ENCODE assay signal across 14 mouse cellular contexts in the genomic region with DNA sequence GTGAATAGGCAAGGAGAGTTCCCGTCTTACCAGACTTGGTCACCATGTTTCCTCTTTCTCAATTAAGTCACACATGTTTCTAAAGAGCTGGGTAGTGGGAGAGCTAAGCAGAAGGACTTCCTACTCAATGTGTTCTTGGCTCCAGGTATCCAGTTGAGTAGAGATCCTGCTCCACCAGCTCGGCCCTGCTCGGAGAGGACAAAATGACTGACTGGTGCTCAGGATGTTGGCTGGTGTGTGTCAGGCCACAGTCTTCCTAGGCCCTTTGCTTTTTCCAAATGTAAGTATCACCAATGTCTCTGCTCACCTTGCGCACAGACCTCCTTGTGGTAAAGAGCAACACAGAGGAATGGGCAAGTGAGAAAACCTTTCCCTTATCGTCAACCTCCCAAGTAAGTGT.
"Had no signal": no experiment of that assay in that cellular context is flagged by ENCODE, and none has a peak within 500 bp of the region (broad histone marks: within the 10 kb centered on the region; RNA-seq: fewer than 3 reads in every experiment).

No protein-coding gene starts in this region.

- H3K9ac ChIP-seq: liver, embryonic 14.5 days; lung, embryonic 14.5 days; midbrain, embryonic 15.5 days; neural tube, embryonic 12.5 days; stomach, embryonic 15.5 days had no signal

- H3K27me3 ChIP-seq: megakaryocyte, embryonic 14.5 days; midbrain, embryonic 15.5 days; neural tube, embryonic 12.5 days; stomach, embryonic 15.5 days had no signal

- H3K9me3 ChIP-seq: megakaryocyte, embryonic 14.5 days; midbrain, embryonic 15.5 days; neural tube, embryonic 12.5 days; stomach, embryonic 15.5 days had no signal

- DNase-seq: lung, adult 18-20 months; lung, embryonic 14.5 days; lung, postnatal 10 days; lung, postnatal 4 days; right cerebral cortex, postnatal 14 days; thymus, adult 2 months; thymus, postnatal 25 days; thymus, postnatal 4 days had no signal

- H3K4me3 ChIP-seq: megakaryocyte, embryonic 14.5 days; midbrain, embryonic 15.5 days; neural tube, embryonic 12.5 days; stomach, embryonic 15.5 days had no signal

- H3K36me3 ChIP-seq: midbrain, embryonic 15.5 days; neural tube, embryonic 12.5 days; stomach, embryonic 15.5 days had no signal

- ATAC-seq: midbrain, embryonic 15.5 days had no signal

- H3K27ac ChIP-seq: liver, embryonic 14.5 days; midbrain, embryonic 15.5 days; neural tube, embryonic 12.5 days; stomach, embryonic 15.5 days; stomach, postnatal 0 days had no signal

- H3K4me1 ChIP-seq: midbrain, embryonic 15.5 days; neural tube, embryonic 12.5 days had no signal

- H3K4me2 ChIP-seq: lung, embryonic 14.5 days; midbrain, embryonic 15.5 days; neural tube, embryonic 12.5 days; stomach, embryonic 15.5 days had no signal
